Mouse (Mus musculus) hindbrain, postnatal 0 days (tissue): ENCODE results near the gene Dedd2. TPM values are rescaled to one million over a fixed set of nuclear protein-coding genes. Genes with fewer than 3 reads are reported as not detected.

Experiments
- ATAC-seq: fragments of 200-750 bp; cut with Nextera tagmentation; 2 replicates; pipeline ENCODE4 v1.8.0; 2017; ENCODE audit warnings: mild to moderate bottlenecking, moderate TSS enrichment, moderate library complexity
- DNase-seq: peaks from one replicate; pipeline ENCODE4 v3.0.0-alpha.2; 2015; ENCODE audit warnings: low spot score
- H3K27ac ChIP-seq: fragments of 300-500 bp; sonication (generic); 2 replicates; pipeline ENCODE4 v1.5.1; 2014; ENCODE audit warnings: mild to moderate bottlenecking
- H3K27me3 ChIP-seq: fragments of 300-500 bp; sonication (generic); 2 replicates; pipeline ENCODE4 v1.6.1; 2014; ENCODE audit warnings: low read length, mixed read lengths; ENCODE audit not compliant: insufficient read depth
- H3K36me3 ChIP-seq: fragments of 300-500 bp; sonication (generic); 2 replicates; pipeline ENCODE4 v1.6.1; 2014; ENCODE audit warnings: low read length, mixed read lengths; ENCODE audit not compliant: insufficient read depth
- H3K4me1 ChIP-seq: fragments of 300-500 bp; sonication (generic); 2 replicates; pipeline ENCODE4 v1.6.1; 2014; ENCODE audit warnings: antibody characterized with exemption, low read length, mixed read lengths; ENCODE audit not compliant: insufficient read depth
- H3K4me2 ChIP-seq: fragments of 300-500 bp; sonication (generic); 2 replicates; pipeline ENCODE4 v1.6.1; 2014; ENCODE audit warnings: low read depth, mild to moderate bottlenecking, low read length, moderate library complexity, mixed read lengths
- H3K4me3 ChIP-seq: fragments of 300-500 bp; sonication (generic); 2 replicates; pipeline ENCODE4 v1.5.1; 2014; ENCODE audit warnings: low read length
- H3K9ac ChIP-seq: fragments of 300-500 bp; sonication (generic); replicated peaks from 2 replicates; pipeline ENCODE4 v1.6.1; 2014; ENCODE audit warnings: mild to moderate bottlenecking, low read length, moderate library complexity, mixed read lengths
- H3K9me3 ChIP-seq: fragments of 300-500 bp; sonication (generic); 2 replicates; pipeline ENCODE4 v1.6.1; 2016; ENCODE audit warnings: low read length, mixed read lengths
- CTCF ChIP-seq: IDR thresholded peaks from 2 replicates; pipeline ENCODE4 v1.5.1; 2016; ENCODE audit warnings: antibody characterized with exemption, control low read depth, low read depth
- WGBS: fragments of 180-500 bp; shearing (Covaris S2); extraction: QIAGEN DNeasy Blood & Tissue Kit; methylation state at CpG from one replicate; pipeline ENCODE4 v1.1.7; 2014; 5-methylcytosine and 5-hydroxymethylcytosine counted together
- polyA plus RNA-seq: library from polyadenylated mRNA; unstranded; fragments of >200 nt; fragmentation: Nextera tagmentation; extraction: Ambion mirVana; gene quantifications from 2 replicates; pipeline ENCODE4 v1.2.1, GENCODE M21; 2015
- total RNA-seq: library from RNA; depleted of rRNA; stranded (reverse); fragments of >200 nt; gene quantifications from 2 replicates; pipeline ENCODE4 v1.2.3, GENCODE M21; 2014

Dedd2 gene
- total and polyA plus RNA-seq, 2 experiments from 2014 or later = 19.8 to 31.7 TPM

DNA sequence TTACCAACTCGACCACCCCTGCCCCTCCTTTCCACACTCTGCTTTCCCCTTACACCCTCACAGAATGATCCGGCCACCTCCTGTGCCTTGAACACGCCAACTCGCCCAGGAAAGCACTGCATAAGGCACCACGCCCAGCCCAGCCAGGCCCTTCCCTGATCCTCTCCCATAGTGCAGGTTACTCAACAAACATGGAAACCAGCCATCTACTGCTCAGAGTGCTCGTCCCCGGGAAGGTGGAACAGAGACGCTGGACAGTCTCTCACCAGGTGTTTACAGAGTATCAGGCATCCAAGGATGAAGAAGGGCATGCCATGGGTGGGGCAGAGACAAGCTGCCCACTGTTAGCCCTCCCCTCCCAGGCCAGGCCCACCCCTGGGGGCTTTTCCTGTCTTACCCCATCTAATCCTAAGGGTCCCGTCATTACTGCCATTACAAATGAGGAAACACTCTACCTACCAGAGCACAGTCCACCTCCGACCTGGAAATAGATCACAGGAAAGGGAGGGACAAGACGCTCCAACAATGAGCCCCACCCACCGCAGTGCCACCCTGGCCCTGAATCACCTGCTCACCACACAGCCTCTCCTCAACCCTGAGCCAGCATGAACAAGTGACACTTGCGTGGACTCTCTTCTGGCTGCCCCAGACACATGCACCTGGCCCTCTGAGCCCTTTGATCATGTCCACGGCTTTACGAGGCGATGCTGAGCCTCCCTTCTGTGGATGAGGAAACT lies 14.2 kb downstream of the Dedd2 start:
- no peak overlapping the region for H3K4me2 ChIP-seq
- DNase-seq (no peak), ATAC-seq (no peak)
- peaks cover 42% of the 10 kb centered on the region; the same call in 1 of the 2 replicates for H3K36me3 ChIP-seq
- H3K9ac ChIP-seq = no peak overlapping the region
- no peaks in the 10 kb centered on the region for H3K9me3 ChIP-seq
- H3K4me1 ChIP-seq = no peaks in the 10 kb centered on the region
- WGBS = 93% methylated on average over 16 of the region's 16 CpGs
- TF ChIP-seq CTCF = no peak
- H3K27me3 ChIP-seq = no peaks in the 10 kb centered on the region
- H3K4me3 ChIP-seq = no peak overlapping the region
- H3K27ac ChIP-seq = no peak overlapping the region

DNA sequence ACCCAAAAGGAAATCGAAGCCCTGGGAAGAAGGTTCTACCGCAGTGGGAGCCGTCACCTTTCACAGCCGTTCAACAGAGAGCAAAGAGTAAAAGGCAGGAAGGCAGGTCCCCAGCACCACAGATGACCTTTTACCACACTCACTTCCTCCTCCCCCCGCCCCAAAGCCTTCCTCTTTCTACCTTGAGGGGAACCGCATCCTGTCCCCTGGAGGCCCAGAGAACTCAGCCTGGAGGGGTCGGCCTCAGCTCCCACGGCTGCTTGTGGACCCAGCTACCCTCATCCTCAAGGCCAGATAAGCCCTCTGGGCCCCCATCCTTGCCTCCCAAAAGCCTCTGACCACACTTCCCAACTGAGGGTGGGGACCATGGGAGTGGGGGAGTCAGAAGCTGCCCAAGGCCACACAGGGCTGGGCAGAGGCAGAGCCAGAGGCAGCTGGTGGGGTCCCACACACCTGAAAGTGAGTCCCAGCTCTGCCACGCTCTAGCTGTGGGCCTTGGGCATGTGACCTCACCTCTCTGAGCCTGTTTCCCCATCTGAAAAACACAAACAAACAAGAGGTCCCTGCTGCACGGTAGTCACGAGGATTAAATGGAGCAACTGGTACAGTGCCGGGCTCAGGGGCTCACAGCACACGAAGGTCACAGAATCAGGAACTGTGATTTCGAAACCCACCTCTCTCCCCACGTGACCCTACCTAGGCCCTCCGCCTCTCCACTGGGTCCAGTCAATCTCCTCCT lies 14.9 kb downstream of the Dedd2 start:
- Histone ChIP-seq H3K4me3 (no peak overlapping the region), H3K4me2 (no peak overlapping the region), H3K9me3 (no peaks in the 10 kb centered on the region), H3K27me3 (no peaks in the 10 kb centered on the region), H3K4me1 (no peaks in the 10 kb centered on the region), H3K27ac (no peak overlapping the region), H3K36me3 (peaks cover 36% of the 10 kb centered on the region; the same call in 1 of the 2 replicates), H3K9ac (no peak overlapping the region)
- DNase-seq = no peak
- ATAC-seq = no peak
- WGBS = 83% methylated on average over 16 of the region's 16 CpGs
- no peak for TF ChIP-seq CTCF

DNA sequence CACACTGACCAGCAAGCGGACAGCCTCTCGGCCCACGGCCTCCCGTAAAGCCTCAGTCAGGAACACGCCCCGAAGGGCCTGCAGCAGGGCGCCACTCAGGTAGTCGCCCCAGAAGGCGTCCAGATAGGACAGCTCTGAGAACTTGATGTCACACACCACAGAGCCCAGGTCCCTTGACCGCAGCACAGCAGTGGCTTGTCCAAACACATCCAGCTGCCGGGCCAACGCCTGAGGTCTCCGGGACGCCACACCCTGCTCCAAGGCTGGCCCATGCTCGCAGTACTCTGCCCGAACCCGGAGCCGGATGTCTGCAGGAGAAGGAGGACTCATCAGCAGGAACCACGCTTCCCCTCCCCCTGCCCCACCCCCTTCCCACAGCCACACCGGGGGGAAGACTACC lies 16.8 kb downstream of the Dedd2 start:
- Histone ChIP-seq H3K36me3 (0 out of 2 replicates have a peak, but pooled peaks cover 23% of the 10 kb centered on the region), H3K4me3 (no peak overlapping the region), H3K4me1 (no peaks in the 10 kb centered on the region), H3K9ac (no peak overlapping the region), H3K27me3 (no peaks in the 10 kb centered on the region), H3K4me2 (no peak overlapping the region), H3K9me3 (no peaks in the 10 kb centered on the region), H3K27ac (no peak overlapping the region)
- WGBS = 94% methylated on average over 20 of the region's 20 CpGs
- no peak for TF ChIP-seq CTCF
- DNase-seq (no peak), ATAC-seq (no peak)

DNA sequence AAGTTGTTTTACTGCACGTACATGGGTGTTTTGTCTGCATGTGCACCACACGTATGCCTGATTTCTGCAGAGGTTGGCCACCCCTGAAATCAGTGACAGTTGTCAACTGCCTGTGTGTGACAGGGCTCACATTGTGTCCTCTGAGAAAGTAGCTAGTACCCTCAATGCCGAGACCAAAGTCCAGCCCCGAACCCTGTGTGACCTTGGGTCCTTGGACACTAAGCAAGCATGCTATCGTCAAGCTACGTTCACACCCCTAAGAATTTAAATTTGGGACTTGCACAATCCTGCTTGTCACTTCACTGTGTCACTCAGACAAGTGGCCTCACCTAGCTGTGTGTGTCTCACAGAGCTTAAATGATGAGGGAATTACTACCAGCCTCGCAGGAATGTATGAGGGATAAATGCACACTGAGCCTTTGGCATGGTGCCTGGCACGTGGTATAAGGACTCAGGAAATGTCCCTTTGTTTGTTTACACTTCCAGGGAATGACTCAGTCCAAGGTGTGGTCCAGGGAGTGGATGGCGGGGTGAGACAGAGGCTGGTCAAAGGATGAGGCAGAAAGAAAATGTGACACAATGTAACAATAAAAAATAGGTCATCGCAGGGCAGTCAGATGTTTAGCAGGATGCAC lies 22.9 kb downstream of the Dedd2 start:
- no peak overlapping the region for H3K27ac ChIP-seq
- H3K9me3 ChIP-seq = no peaks in the 10 kb centered on the region
- 0 out of 2 replicates have a peak, but pooled peaks cover 5% of the 10 kb centered on the region for H3K36me3 ChIP-seq
- DNase-seq (no peak), ATAC-seq (no peak)
- no peaks in the 10 kb centered on the region for H3K4me1 ChIP-seq
- no peak for TF ChIP-seq CTCF
- WGBS = 64% methylated on average over 10 of the region's 10 CpGs
- no peak overlapping the region for H3K4me2 ChIP-seq
- no peaks in the 10 kb centered on the region for H3K27me3 ChIP-seq
- no peak overlapping the region for H3K4me3 ChIP-seq
- H3K9ac ChIP-seq = no peak overlapping the region

DNA sequence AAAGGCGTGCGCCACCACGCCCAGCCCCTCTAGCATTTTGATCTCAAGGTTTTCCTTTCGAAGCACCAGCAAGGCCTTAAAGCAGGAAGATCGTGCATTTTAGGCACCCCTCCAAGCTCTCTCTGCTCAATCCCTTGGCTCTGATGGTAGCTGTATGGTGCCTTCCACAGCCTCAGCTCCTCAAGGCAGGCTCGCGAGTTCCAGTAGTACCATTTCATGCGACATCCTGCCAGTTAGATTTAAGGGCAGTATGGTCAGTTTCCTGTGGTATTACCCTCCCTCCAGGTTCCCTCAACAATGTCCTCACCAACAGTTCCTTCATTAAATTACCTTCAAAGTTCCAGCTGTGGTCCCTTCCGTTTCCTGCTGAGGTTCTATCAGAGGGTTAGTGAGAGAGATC lies 24.3 kb downstream of the Dedd2 start:
- Histone ChIP-seq H3K27me3 (no peaks in the 10 kb centered on the region), H3K4me3 (no peak overlapping the region), H3K4me2 (no peak overlapping the region), H3K9ac (no peak overlapping the region), H3K27ac (no peak overlapping the region), H3K36me3 (no peaks in the 10 kb centered on the region), H3K4me1 (no peaks in the 10 kb centered on the region), H3K9me3 (no peaks in the 10 kb centered on the region)
- ATAC-seq = no peak
- DNase-seq = no peak
- 84% methylated on average over 9 of the region's 9 CpGs for WGBS
- no peak for TF ChIP-seq CTCF

DNA sequence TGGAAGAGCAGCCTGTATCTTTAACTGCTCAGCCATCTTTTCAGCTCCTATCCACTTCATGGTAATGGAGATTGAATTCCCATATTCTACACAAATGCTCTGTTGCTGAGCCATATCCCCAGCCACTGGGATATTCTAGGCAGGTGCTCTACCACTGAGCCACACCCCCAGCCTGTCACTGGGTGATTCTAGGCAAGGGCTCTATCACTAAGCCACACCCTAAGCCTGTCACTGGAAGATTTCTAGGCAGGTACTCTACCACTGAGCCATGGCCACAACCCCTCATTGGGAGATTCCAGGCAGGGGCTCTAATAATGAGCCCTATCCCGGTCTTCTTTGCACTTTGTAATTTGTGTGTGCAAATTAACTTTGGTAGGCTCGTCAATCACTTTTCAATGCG lies 25.3 kb downstream of the Dedd2 start:
- 71% methylated on average over 3 of the region's 3 CpGs for WGBS
- H3K9ac ChIP-seq = no peak overlapping the region
- H3K27ac ChIP-seq = no peak overlapping the region
- no peaks in the 10 kb centered on the region for H3K4me1 ChIP-seq
- H3K36me3 ChIP-seq = no peaks in the 10 kb centered on the region
- H3K4me2 ChIP-seq = no peak overlapping the region
- H3K27me3 ChIP-seq = no peaks in the 10 kb centered on the region
- no peaks in the 10 kb centered on the region for H3K9me3 ChIP-seq
- H3K4me3 ChIP-seq = no peak overlapping the region
- ATAC-seq (no peak), DNase-seq (no peak)
- no peak for TF ChIP-seq CTCF
